Mouse (Mus musculus) liver, adult 2 months (tissue): ENCODE measurements around the gene Unc45a.

Experiments used
- CTCF ChIP-seq: fragments of 200-500 bp; IDR thresholded peaks from 2 replicates; pipeline ENCODE4 v1.5.1; 2011; ENCODE audit warnings: low read depth, low read length, control low read depth
- POLR2A ChIP-seq: fragments of 200-500 bp; IDR thresholded peaks from 2 replicates; pipeline ENCODE4 v1.6.1; 2011; ENCODE audit warnings: low read length, control low read depth; ENCODE audit not compliant: insufficient read depth; ENCODE audit errors: extremely low read depth

DNA sequence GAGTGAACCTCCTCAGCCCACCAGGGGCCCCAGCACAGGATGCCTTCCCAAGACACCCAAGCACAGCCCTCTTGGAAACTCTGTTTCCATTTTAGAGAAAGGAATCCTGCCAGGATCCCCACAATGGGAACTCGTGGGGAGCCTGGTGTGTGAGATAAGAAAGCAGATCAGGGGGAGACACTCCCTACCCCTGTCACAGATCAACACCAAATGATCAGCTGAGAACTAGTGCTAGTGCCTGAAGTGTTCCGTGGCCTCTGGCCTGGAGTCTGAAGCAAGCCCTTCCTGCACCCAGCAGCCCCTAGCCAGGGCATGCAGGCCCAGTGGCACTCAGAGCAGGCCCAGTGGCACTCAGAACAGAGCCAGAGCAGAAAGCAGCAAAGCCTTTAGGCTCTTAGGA, 10.0 kb upstream of the Unc45a start:
- no peak for TF ChIP-seq POLR2A
- no peak for TF ChIP-seq CTCF
